Mouse (Mus musculus) megakaryocyte, embryonic 14.5 days (primary cell): ENCODE measurements around the gene Rbms3. TPM values are rescaled to one million over a fixed set of nuclear protein-coding genes. Genes with fewer than 3 reads are reported as not detected.

Experiments
- H3K27me3 ChIP-seq: replicated peaks from 2 replicates; pipeline ENCODE3; 2012; ENCODE audit warnings: inconsistent platforms
- H3K36me3 ChIP-seq: replicated peaks from 2 replicates; pipeline ENCODE3; 2012; ENCODE audit warnings: low read length, inconsistent platforms, mixed read lengths
- H3K4me1 ChIP-seq: 2 replicates; pipeline ENCODE4 v1.6.1; 2012; ENCODE audit warnings: inconsistent platforms
- H3K4me3 ChIP-seq: replicated peaks from 2 replicates; pipeline ENCODE3; 2012; ENCODE audit warnings: moderate library complexity, mild to moderate bottlenecking, inconsistent platforms
- H3K9me3 ChIP-seq: 2 replicates; pipeline ENCODE4 v1.6.1; 2012; ENCODE audit warnings: inconsistent platforms
- FLI1 ChIP-seq: IDR thresholded peaks from 2 replicates; pipeline ENCODE4 v1.6.1; 2012; ENCODE audit warnings: low read length, inconsistent platforms, mixed read lengths
- GATA1 ChIP-seq: IDR thresholded peaks from 3 replicates; pipeline ENCODE4 v1.6.1; 2012; ENCODE audit warnings: mixed read lengths, low read length, inconsistent platforms, borderline replicate concordance
- polyA plus RNA-seq: library from polyadenylated mRNA; stranded (reverse); fragments of >175 nt; gene quantifications from 2 replicates; pipeline ENCODE4 v1.2.3, GENCODE M21; 2012; ENCODE audit warnings: low replicate concordance; ENCODE audit not compliant: insufficient read depth

Rbms3 gene
- polyA plus RNA-seq, 1 experiment: not detected

DNA sequence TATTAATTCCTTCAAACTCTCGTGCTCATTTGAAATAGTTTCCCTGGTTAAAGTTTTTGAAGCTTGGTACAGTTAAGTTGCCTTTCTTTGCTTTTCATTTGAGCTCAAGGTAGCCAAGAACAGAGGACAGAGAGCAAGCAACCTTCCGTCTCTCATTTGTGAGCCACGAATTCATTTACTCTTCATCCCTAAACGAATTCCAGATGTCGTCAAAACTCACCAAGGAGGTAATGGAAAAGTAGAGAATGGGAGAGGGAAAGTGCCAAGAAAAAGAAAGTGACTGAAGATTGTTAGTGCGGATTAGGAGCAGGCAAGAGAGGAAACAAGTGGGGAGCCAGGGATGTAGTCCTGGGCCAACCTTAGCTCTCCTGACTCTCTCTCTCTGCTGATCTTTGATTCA lies 630.5 kb downstream of the Rbms3 start:
- Histone ChIP-seq H3K4me3 (no peak overlapping the region), H3K36me3 (no peaks in the 10 kb centered on the region), H3K9me3 (peaks cover 21% of the 10 kb centered on the region), H3K4me1 (no peaks in the 10 kb centered on the region), H3K27me3 (no peaks in the 10 kb centered on the region)
- TF ChIP-seq GATA1: no peak
- no peak for TF ChIP-seq FLI1

DNA sequence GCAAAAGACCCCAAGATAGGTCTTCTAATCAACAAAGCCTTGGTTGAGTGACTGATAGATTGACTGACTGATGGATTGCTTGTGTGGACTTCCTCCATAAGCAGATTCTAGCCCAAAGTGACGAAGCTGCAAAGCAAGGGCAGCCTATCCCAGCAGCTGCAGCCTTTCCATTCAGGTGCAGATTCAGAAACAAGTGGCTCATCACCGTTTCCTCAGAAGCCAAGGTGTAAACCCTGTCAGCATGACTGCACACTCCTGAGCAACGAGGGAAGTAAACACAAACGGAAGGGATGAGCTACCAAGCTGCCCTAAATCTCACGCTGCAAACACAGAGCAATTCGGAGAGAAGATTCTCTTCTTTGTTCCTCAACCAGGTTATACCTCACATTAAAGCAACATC lies 639.4 kb downstream of the Rbms3 start:
- no peaks in the 10 kb centered on the region for H3K27me3 ChIP-seq
- peaks cover 16% of the 10 kb centered on the region for H3K9me3 ChIP-seq
- H3K36me3 ChIP-seq: no peaks in the 10 kb centered on the region
- H3K4me1 ChIP-seq: no peaks in the 10 kb centered on the region
- TF ChIP-seq FLI1 (no peak), GATA1 (no peak)
- H3K4me3 ChIP-seq: no peak overlapping the region

DNA sequence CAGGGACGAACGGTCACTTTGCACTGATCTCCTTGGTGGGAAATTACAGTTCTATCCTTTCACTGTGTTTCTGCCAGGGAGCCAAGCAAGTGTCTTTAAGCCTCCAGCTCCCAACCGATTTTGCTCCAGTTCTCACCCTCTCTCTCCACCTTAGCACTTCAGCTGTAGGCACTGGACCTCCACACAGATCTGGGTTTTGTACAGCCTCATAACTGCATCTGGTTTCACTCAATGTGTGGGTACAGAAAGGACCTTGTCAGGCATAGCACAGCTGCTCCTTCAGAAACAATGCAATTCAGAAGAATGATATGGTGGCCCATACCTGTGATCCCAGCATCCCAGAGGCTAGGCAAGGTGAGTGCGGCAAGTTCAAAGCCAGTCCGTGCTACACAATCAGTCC lies 648.9 kb downstream of the Rbms3 start:
- Histone ChIP-seq H3K4me3 (no peak overlapping the region), H3K27me3 (no peaks in the 10 kb centered on the region)
- no peak for TF ChIP-seq GATA1
- TF ChIP-seq FLI1: no peak

DNA sequence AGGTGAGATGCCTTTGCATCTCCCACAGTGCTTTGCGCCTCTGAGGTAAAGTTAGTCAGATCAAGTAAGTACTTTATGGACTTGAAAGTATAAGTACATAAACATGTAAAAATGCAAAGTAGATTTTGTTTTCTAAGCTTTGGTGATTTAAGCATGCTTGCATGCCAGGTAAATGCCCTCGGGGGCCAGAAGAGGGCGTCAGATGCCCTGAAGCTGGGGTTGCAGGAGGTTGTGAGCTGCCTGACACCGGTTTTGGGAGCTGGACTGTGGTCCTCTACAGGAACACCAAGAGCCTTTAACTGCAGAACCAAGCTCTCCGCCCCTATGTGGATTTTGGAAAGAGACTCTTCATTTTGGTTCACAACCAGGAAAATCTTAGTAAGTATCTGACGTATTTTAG lies 652.3 kb downstream of the Rbms3 start:
- Histone ChIP-seq H3K27me3 (no peaks in the 10 kb centered on the region), H3K36me3 (no peaks in the 10 kb centered on the region), H3K4me3 (no peak overlapping the region), H3K4me1 (no peaks in the 10 kb centered on the region), H3K9me3 (peaks cover 45% of the 10 kb centered on the region)
- TF ChIP-seq FLI1: no peak
- TF ChIP-seq GATA1: no peak

More for the DNA sequence above, 648.9 kb downstream of the Rbms3 start:
- Histone ChIP-seq H3K36me3 (no peaks in the 10 kb centered on the region), H3K4me1 (no peaks in the 10 kb centered on the region), H3K9me3 (peaks cover 23% of the 10 kb centered on the region)

DNA sequence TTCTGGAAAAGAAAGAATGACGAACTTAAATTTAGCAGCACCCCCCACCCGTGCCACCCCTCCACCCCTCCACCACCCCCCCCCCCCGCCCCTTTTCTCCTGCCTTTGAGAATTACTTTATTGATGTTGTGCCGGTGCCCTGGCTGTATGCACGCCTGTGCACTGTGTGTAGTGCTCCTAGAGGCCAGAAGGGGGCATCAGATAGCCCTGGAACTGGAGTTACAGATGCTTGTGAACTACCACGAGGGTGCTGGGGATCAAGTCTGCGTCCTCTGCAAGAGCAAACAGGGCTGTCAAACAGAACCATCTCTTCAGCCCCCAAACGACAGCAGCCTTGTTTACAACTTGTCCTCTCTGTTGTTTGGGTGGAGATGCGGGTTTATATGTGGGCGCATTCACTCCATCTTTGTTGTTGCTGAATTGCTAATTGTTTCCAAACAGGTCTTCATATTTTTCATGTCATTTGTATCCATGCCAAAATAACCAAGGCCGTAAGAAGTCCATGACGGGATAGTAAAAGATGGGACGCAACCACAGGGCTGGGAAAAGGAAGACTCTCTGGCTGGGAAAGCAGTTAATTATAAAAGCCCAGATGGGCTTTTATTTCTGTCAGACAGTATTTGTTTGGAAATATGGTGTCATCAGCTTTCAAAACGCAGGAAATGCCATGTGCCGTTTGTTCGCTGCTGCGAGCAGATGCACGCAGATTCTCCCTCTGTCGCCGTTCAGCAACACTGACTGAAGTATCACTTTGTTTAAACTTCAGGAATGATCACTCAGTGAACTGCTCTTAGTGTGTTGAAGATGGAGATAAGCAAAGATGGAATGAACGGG lies 652.9 kb downstream of the Rbms3 start:
- peaks cover 51% of the 10 kb centered on the region for H3K9me3 ChIP-seq
- H3K4me3 ChIP-seq: no peak overlapping the region
- H3K36me3 ChIP-seq: no peaks in the 10 kb centered on the region
- H3K27me3 ChIP-seq: no peaks in the 10 kb centered on the region
- no peak for TF ChIP-seq GATA1
- TF ChIP-seq FLI1: no peak
- H3K4me1 ChIP-seq: no peaks in the 10 kb centered on the region

DNA sequence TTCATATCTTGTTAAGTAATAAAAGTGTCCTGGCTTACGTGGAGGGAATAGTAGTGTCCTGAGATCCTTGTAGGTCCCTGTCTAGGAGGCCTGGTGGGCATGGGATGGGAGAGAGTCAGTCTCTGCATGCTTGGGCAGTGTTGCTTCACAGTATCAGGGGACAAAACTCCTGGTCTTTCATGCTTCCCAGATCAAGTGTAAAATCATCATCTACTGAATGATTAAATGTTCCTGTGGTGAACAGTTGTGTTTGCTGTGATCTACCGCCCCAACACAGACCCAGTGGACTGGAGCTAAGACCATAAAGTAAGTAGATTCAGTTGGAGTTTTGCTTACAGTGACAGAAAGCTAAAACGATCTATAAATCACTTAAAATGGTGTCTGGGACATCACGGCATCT lies 654.4 kb downstream of the Rbms3 start:
- H3K4me1 ChIP-seq: no peaks in the 10 kb centered on the region
- H3K36me3 ChIP-seq: no peaks in the 10 kb centered on the region
- no peaks in the 10 kb centered on the region for H3K27me3 ChIP-seq
- H3K4me3 ChIP-seq: no peak overlapping the region
- TF ChIP-seq FLI1: no peak
- TF ChIP-seq GATA1: no peak
- H3K9me3 ChIP-seq: peaks cover 55% of the 10 kb centered on the region

DNA sequence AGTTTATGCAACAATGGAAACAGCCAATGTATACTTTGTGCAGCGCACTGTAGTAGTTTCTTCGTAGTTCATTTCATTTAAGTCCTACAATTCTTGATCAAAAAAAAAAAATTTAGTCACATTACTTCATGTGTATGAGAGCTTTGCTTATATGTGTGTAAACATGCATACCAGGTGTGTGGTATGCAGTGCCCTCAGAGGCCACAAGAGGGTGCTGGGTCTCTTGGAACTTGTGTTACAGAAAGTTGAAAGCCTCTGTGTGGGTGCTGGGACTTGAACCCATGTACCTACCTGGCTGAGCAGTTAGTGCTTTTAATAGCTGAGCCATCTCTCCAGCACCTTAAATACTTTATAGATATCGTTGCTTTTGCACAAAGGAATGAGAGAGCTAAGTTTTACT lies 655.6 kb downstream of the Rbms3 start:
- Histone ChIP-seq H3K27me3 (no peaks in the 10 kb centered on the region), H3K4me3 (no peak overlapping the region), H3K9me3 (peaks cover 58% of the 10 kb centered on the region), H3K4me1 (no peaks in the 10 kb centered on the region), H3K36me3 (no peaks in the 10 kb centered on the region)
- TF ChIP-seq GATA1 (no peak), FLI1 (no peak)

DNA sequence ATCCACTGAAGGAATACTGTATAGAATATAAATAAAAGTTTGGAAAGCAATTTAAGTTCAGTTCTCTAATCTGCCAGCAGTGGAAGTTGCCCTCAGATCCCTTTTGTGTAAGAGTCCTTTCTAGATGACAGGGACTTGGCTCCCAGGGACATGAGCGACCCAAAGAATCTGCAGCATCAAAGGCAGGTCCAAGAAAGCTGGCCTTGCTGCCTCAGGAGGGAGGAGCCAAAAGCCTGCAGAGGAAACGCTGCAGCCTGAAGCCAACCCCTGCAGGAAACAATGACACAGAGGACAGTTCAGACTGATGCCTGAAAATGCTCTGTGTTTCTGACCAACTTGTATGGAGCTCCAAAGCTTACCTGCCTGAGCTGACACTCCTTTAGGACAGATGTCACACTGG lies 656.1 kb downstream of the Rbms3 start:
- no peaks in the 10 kb centered on the region for H3K27me3 ChIP-seq
- peaks cover 56% of the 10 kb centered on the region for H3K9me3 ChIP-seq
- H3K4me1 ChIP-seq: no peaks in the 10 kb centered on the region
- TF ChIP-seq GATA1: no peak
- H3K4me3 ChIP-seq: no peak overlapping the region
- no peaks in the 10 kb centered on the region for H3K36me3 ChIP-seq

DNA sequence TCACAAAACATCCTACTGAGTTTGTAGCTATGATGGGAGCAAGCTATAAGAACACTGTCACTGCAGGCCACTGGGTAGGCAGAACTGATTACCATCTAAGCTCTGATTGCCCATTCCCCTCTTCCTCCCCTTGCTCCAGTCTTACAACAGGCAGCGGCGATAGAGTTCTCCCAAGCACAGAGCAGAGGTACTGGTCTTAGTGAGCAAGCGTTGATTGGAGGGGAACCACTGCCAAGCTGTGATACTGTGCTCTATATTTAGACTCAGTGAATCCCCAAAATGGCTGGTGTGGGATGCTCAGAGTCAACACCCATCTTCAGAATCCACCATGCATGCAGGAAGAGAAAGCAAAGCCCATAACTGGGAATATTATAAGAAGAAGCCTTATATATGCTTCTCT lies 662.4 kb downstream of the Rbms3 start:
- H3K4me3 ChIP-seq: no peak overlapping the region
- peaks cover 37% of the 10 kb centered on the region for H3K9me3 ChIP-seq
- H3K4me1 ChIP-seq: no peaks in the 10 kb centered on the region
- TF ChIP-seq FLI1: no peak
- TF ChIP-seq GATA1: no peak
- H3K27me3 ChIP-seq: no peaks in the 10 kb centered on the region
- H3K36me3 ChIP-seq: no peaks in the 10 kb centered on the region

DNA sequence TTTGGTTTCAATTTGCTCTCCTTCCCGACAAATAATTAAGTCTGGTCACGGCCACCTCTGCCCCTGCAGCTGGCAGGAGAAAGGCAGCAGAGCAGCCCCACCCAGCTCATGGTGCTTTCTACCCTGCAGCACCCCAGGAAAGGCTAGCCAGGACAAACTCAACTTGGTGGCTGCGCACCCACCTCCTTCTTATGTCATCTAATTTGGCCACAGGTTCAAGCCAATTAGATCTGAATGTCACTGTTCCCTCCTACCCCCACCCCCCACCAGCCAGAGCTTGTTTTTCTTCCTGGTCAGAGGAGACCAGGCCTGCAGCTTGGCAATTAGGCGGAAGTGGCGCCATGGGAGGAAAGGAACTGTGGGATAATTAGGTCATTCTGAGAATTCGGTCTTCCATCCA lies 664.0 kb downstream of the Rbms3 start:
- H3K27me3 ChIP-seq: no peaks in the 10 kb centered on the region
- peaks cover 37% of the 10 kb centered on the region for H3K9me3 ChIP-seq
- no peak overlapping the region for H3K4me3 ChIP-seq
- TF ChIP-seq GATA1: no peak
- no peak for TF ChIP-seq FLI1
- no peaks in the 10 kb centered on the region for H3K36me3 ChIP-seq
- no peaks in the 10 kb centered on the region for H3K4me1 ChIP-seq
